Mouse (Mus musculus): ENCODE data around the gene Ufc1. TPM values are rescaled to one million over a fixed set of nuclear protein-coding genes. Genes with fewer than 3 reads are reported as not detected.

Ufc1 gene
- polyA plus RNA-seq, 1 experiment, result 11.1 TPM

DNA sequence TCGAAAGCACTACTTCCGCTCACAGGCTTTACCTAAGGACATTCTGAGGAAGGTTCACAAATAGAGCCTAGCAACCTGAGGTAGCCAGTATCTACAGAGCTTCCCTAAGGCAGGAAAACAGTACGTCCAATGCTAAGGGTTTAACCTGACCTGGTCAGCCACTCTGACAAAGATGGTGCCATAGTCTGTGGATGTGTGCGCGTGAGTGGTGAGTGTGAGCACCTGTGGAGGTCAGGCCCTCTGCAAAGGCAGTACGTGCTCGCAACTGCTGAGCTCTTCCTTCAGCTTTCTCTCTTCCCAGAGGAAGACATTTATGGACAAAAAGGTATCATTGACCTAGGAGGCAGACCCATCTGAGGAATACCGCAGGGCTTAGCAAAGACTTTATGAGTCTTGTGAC lies 16.4 kb downstream of the Ufc1 start:
- WGBS, result 98% methylated on average over 8 of the region's 8 CpGs
- H3K36me3 ChIP-seq (ENCODE audit: control insufficient read depth, insufficient read depth, low read length), result peaks cover 32% of the 10 kb centered on the region
- no peaks in the 10 kb centered on the region for H3K27me3 ChIP-seq (ENCODE audit: control insufficient read depth, insufficient read depth, low read length)
- H3K4me3 ChIP-seq (ENCODE audit: extremely low read depth, insufficient read depth, insufficient read length), result no peak overlapping the region
- peaks cover 5% of the 10 kb centered on the region; the same call in 1 of the 2 replicates for H3K4me1 ChIP-seq (ENCODE audit: control insufficient read depth, insufficient read depth, insufficient read length)
- TF ChIP-seq POLR2A (IDR thresholded peaks at IDR 0.05; ENCODE audit: low read depth, low read length) (no peak), CTCF (IDR thresholded peaks at IDR 0.05; ENCODE audit: extremely low read depth, insufficient read depth, insufficient read length, insufficient replicate concordance) (no peak)
- no peak overlapping the region for H3K27ac ChIP-seq (ENCODE audit: insufficient read depth, low read length)
- DNase-seq (ENCODE audit: low read depth in 1 of 2, low spot score in 2 of 2), result no peak

DNA sequence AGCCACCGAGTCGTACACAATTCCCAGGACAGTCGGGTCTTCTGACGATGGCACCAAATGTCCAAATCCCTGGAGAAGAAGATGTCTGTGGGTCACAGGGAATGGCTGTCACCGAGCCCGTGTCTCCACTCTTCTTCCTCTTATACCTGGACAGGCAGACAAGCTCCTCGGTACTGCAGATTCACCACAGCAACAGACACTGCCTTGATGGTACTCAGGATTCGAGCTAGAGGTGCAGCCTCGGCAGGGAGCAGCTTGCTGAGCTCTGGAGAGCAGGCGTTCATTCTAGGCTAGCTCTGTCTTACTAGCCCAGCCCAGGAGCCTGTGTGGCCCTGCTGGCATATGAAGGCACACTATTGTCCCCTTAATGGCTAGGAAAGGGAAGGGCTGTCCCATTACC lies 17.1 kb downstream of the Ufc1 start:
- 95% methylated on average over 10 of the region's 10 CpGs for WGBS
- Histone ChIP-seq H3K4me3 (ENCODE audit: extremely low read depth, insufficient read depth, insufficient read length) (no peak overlapping the region), H3K27me3 (ENCODE audit: control insufficient read depth, insufficient read depth, low read length) (no peaks in the 10 kb centered on the region), H3K36me3 (ENCODE audit: control insufficient read depth, insufficient read depth, low read length) (peaks cover 32% of the 10 kb centered on the region), H3K4me1 (ENCODE audit: control insufficient read depth, insufficient read depth, insufficient read length) (peaks cover 5% of the 10 kb centered on the region; the same call in 1 of the 2 replicates), H3K27ac (ENCODE audit: insufficient read depth, low read length) (no peak overlapping the region)
- no peak for DNase-seq (ENCODE audit: low read depth in 1 of 2, low spot score in 2 of 2)
- TF ChIP-seq POLR2A (IDR thresholded peaks at IDR 0.05; ENCODE audit: low read depth, low read length) (no peak), CTCF (IDR thresholded peaks at IDR 0.05; ENCODE audit: extremely low read depth, insufficient read depth, insufficient read length, insufficient replicate concordance) (no peak)

DNA sequence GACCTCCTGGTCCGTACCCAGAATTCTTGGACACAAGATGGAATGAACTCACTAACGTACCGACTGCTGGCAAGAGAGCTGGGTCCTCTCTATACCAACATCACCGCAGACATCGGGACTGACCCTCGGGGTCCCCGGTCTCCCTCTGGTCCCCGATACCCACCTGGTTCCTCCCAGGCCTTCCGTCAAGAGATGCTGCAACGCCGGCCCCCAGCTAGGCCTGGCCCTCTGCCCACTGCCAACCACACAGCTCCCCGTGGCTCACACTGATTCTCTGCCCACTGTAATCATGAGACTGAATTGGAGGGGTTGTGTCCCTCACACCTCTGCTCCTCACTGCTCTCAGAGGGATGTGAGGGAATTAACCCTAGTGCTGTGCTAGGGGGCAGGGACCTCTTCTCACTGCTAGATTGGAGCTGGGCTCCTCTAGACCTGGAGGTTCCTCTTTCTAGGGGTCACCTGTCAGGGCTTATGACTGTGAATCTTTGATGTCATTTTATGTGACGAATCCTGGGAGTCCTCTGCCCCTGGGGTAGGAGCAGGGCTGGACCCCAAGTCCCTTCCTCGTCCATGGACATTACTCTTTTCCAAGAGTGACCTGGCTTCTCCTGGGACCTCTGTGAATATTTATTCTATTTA lies 18.6 kb downstream of the Ufc1 start:
- no peak overlapping the region for H3K27ac ChIP-seq (ENCODE audit: insufficient read depth, low read length)
- TF ChIP-seq POLR2A (IDR thresholded peaks at IDR 0.05; ENCODE audit: low read depth, low read length) (no peak), CTCF (IDR thresholded peaks at IDR 0.05; ENCODE audit: extremely low read depth, insufficient read depth, insufficient read length, insufficient replicate concordance) (no peak)
- no peak overlapping the region for H3K4me3 ChIP-seq (ENCODE audit: extremely low read depth, insufficient read depth, insufficient read length)
- H3K27me3 ChIP-seq (ENCODE audit: control insufficient read depth, insufficient read depth, low read length), result no peaks in the 10 kb centered on the region
- peaks cover 32% of the 10 kb centered on the region for H3K36me3 ChIP-seq (ENCODE audit: control insufficient read depth, insufficient read depth, low read length)
- H3K4me1 ChIP-seq (ENCODE audit: control insufficient read depth, insufficient read depth, insufficient read length), result peaks cover 14% of the 10 kb centered on the region; the same call in 1 of the 2 replicates
- no peak for DNase-seq (ENCODE audit: low read depth in 1 of 2, low spot score in 2 of 2)
- WGBS, result 93% methylated on average over 14 of the region's 14 CpGs

DNA sequence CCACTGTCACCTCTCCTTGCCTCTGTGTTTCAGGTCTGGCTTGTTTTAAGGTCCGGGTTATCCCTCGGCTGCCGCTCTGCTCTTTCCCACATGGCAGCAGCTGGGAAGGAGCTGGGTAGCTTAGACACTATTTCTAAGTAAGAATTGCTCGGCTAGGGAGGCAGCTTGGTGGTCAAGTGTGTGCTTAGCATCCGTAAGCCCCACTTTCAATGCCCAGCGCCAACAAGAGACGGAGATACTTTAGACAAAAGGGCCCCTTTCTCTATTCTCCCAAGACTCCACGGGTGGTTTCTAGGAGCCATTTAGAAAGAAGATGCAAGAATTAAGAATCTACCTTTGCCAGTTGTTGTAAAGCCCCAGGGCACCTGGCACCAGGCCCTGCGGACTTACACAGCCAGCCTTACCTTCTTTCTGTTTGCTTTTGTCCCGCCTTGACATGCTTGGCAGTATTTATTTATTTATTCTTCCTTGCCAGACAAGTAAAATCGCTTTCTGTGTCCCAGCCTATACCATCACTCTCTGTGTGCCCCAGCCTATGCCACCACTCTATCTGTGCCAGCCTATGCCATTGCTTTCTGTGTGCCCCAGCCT lies 19.6 kb downstream of the Ufc1 start:
- TF ChIP-seq CTCF (IDR thresholded peaks at IDR 0.05; ENCODE audit: extremely low read depth, insufficient read depth, insufficient read length, insufficient replicate concordance), result no peak
- TF ChIP-seq POLR2A (IDR thresholded peaks at IDR 0.05; ENCODE audit: low read depth, low read length), result no peak
- H3K27me3 ChIP-seq (ENCODE audit: control insufficient read depth, insufficient read depth, low read length), result no peaks in the 10 kb centered on the region
- no peak overlapping the region for H3K27ac ChIP-seq (ENCODE audit: insufficient read depth, low read length)
- no peak for DNase-seq (ENCODE audit: low read depth in 1 of 2, low spot score in 2 of 2)
- no peak overlapping the region for H3K4me3 ChIP-seq (ENCODE audit: extremely low read depth, insufficient read depth, insufficient read length)
- H3K4me1 ChIP-seq (ENCODE audit: control insufficient read depth, insufficient read depth, insufficient read length), result peaks cover 14% of the 10 kb centered on the region; the same call in 1 of the 2 replicates
- H3K36me3 ChIP-seq (ENCODE audit: control insufficient read depth, insufficient read depth, low read length), result peaks cover 32% of the 10 kb centered on the region
- 95% methylated on average over 11 of the region's 11 CpGs for WGBS

DNA sequence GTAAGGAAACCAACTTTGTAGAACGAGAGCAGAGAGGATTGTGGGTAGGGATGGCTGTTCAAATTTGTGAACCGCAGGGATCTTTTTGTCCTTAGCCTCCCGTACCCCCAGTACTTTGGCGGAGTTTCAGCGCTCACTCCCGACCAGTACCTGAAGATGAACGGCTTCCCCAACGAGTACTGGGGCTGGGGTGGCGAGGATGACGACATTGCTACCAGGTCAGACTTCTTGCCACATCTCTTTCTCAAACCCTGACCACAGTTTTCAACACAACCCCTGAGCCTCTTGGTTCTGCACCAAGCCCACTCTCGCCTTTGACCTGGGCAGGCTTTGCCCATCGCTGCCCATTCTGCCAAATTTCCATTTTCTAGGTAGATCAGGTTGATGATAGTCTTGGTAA lies 20.7 kb downstream of the Ufc1 start:
- Histone ChIP-seq H3K4me1 (ENCODE audit: control insufficient read depth, insufficient read depth, insufficient read length) (peaks cover 13% of the 10 kb centered on the region; the same call in 1 of the 2 replicates), H3K27ac (ENCODE audit: insufficient read depth, low read length) (no peak overlapping the region), H3K27me3 (ENCODE audit: control insufficient read depth, insufficient read depth, low read length) (no peaks in the 10 kb centered on the region), H3K36me3 (ENCODE audit: control insufficient read depth, insufficient read depth, low read length) (peaks cover 32% of the 10 kb centered on the region), H3K4me3 (ENCODE audit: extremely low read depth, insufficient read depth, insufficient read length) (no peak overlapping the region)
- DNase-seq (ENCODE audit: low read depth in 1 of 2, low spot score in 2 of 2), result no peak
- WGBS, result 93% methylated on average over 12 of the region's 12 CpGs
- TF ChIP-seq POLR2A (IDR thresholded peaks at IDR 0.05; ENCODE audit: low read depth, low read length) (no peak), CTCF (IDR thresholded peaks at IDR 0.05; ENCODE audit: extremely low read depth, insufficient read depth, insufficient read length, insufficient replicate concordance) (no peak)

- peaks cover 13% of the 10 kb centered on the region; the same call in 1 of the 2 replicates for H3K4me1 ChIP-seq (ENCODE audit: control insufficient read depth, insufficient read depth, insufficient read length)
- no peak for DNase-seq (ENCODE audit: low read depth in 1 of 2, low spot score in 2 of 2)
- no peaks in the 10 kb centered on the region for H3K27me3 ChIP-seq (ENCODE audit: control insufficient read depth, insufficient read depth, low read length)
- H3K27ac ChIP-seq (ENCODE audit: insufficient read depth, low read length), result peak overlapping the region; percentile 45
- peaks cover 26% of the 10 kb centered on the region for H3K36me3 ChIP-seq (ENCODE audit: control insufficient read depth, insufficient read depth, low read length)
- WGBS, result 42% methylated on average over 3 of the region's 3 CpGs
- peak overlapping the region; percentile 16; the same call in 1 of the 2 replicates for H3K4me3 ChIP-seq (ENCODE audit: extremely low read depth, insufficient read depth, insufficient read length)
- TF ChIP-seq POLR2A (IDR thresholded peaks at IDR 0.05; ENCODE audit: low read depth, low read length) (no peak), CTCF (IDR thresholded peaks at IDR 0.05; ENCODE audit: extremely low read depth, insufficient read depth, insufficient read length, insufficient replicate concordance) (no peak)
Measured at GRCm38 (mm10) chr1:171272086-171272485, 22.7 kb downstream of the Ufc1 start.

GRCm38 (mm10) chr1:171271622-171272021 lies 23.2 kb downstream of the Ufc1 start:
- peaks cover 13% of the 10 kb centered on the region; the same call in 1 of the 2 replicates for H3K4me1 ChIP-seq (ENCODE audit: control insufficient read depth, insufficient read depth, insufficient read length)
- DNase-seq (ENCODE audit: low read depth in 1 of 2, low spot score in 2 of 2), result no peak
- H3K36me3 ChIP-seq (ENCODE audit: control insufficient read depth, insufficient read depth, low read length), result peaks cover 21% of the 10 kb centered on the region
- 43% methylated on average over 10 of the region's 10 CpGs for WGBS
- peak overlapping the region; percentile 16; the same call in 1 of the 2 replicates for H3K4me3 ChIP-seq (ENCODE audit: extremely low read depth, insufficient read depth, insufficient read length)
- H3K27ac ChIP-seq (ENCODE audit: insufficient read depth, low read length), result peak overlapping the region; percentile 45
- TF ChIP-seq POLR2A (IDR thresholded peaks at IDR 0.05; ENCODE audit: low read depth, low read length) (no peak), CTCF (IDR thresholded peaks at IDR 0.05; ENCODE audit: extremely low read depth, insufficient read depth, insufficient read length, insufficient replicate concordance) (no peak)
- H3K27me3 ChIP-seq (ENCODE audit: control insufficient read depth, insufficient read depth, low read length), result no peaks in the 10 kb centered on the region

Measured in spleen, adult 2 months (tissue).